Mouse (Mus musculus) embryonic facial prominence, embryonic 13.5 days (tissue): ENCODE data around the gene Wdr93. TPM values are rescaled to one million over a fixed set of nuclear protein-coding genes. Genes with fewer than 3 reads are reported as not detected.
A peak's percentile ranks its signal among the peaks of the same experiment; 100 is the strongest.

Experiments
- ATAC-seq: fragments of 200-750 bp; cut with Nextera tagmentation; 2 replicates; pipeline ENCODE4 v1.8.0; 2017; ENCODE audit warnings: low read depth; ENCODE audit not compliant: insufficient number of reproducible peaks, insufficient read depth, low FRiP score, low TSS enrichment
- H3K27ac ChIP-seq: fragments of 300-500 bp; sonication (generic); 2 replicates; pipeline ENCODE4 v1.5.1; 2015; ENCODE audit warnings: moderate library complexity, mild to moderate bottlenecking, inconsistent platforms
- H3K27me3 ChIP-seq: fragments of 300-500 bp; sonication (generic); 2 replicates; pipeline ENCODE4 v1.6.1; 2015; ENCODE audit warnings: mild to moderate bottlenecking, inconsistent platforms
- H3K36me3 ChIP-seq: fragments of 300-500 bp; sonication (generic); 2 replicates; pipeline ENCODE4 v1.6.1; 2015; ENCODE audit warnings: mild to moderate bottlenecking, inconsistent platforms
- H3K4me1 ChIP-seq: fragments of 300-500 bp; sonication (generic); 2 replicates; pipeline ENCODE4 v1.6.1; 2015; ENCODE audit warnings: inconsistent platforms
- H3K4me2 ChIP-seq: fragments of 300-500 bp; sonication (generic); 2 replicates; pipeline ENCODE4 v1.6.1; 2015; ENCODE audit warnings: moderate library complexity, mild to moderate bottlenecking, inconsistent platforms
- H3K4me3 ChIP-seq: fragments of 300-500 bp; sonication (generic); 2 replicates; pipeline ENCODE4 v1.5.1; 2015; ENCODE audit warnings: mild to moderate bottlenecking, inconsistent platforms
- H3K9ac ChIP-seq: fragments of 300-500 bp; sonication (generic); 2 replicates; pipeline ENCODE4 v1.6.1; 2015; ENCODE audit warnings: mild to moderate bottlenecking, inconsistent platforms
- H3K9me3 ChIP-seq: fragments of 300-500 bp; sonication (generic); 2 replicates; pipeline ENCODE4 v1.6.1; 2016; ENCODE audit warnings: inconsistent platforms
- WGBS: fragments of 180-500 bp; shearing (Covaris S2); methylation state at CpG from one replicate; pipeline ENCODE4 v1.1.7; 2015; ENCODE audit warnings: mixed read lengths; 5-methylcytosine and 5-hydroxymethylcytosine counted together
- polyA plus RNA-seq: library from polyadenylated mRNA; unstranded; fragments of >200 nt; fragmentation: Nextera tagmentation; extraction: Ambion mirVana; gene quantifications from 2 replicates; pipeline ENCODE4 v1.2.1, GENCODE M21; 2015

Gene Wdr93
- polyA plus RNA-seq, 1 experiment from 2014 or later, result 0.20 TPM

- 46% methylated on average over 2 of the region's 2 CpGs for WGBS
- Histone ChIP-seq H3K27me3 (no peaks in the 10 kb centered on the region), H3K9ac (no peak overlapping the region), H3K4me3 (no peak overlapping the region), H3K36me3 (no peaks in the 10 kb centered on the region), H3K4me1 (no peaks in the 10 kb centered on the region), H3K27ac (no peak overlapping the region), H3K4me2 (no peak overlapping the region), H3K9me3 (no peaks in the 10 kb centered on the region)
- no peak for ATAC-seq
These were observed 13.4 kb downstream of the Wdr93 start for GRCm38 (mm10) chr7:79756334-79756733.

DNA sequence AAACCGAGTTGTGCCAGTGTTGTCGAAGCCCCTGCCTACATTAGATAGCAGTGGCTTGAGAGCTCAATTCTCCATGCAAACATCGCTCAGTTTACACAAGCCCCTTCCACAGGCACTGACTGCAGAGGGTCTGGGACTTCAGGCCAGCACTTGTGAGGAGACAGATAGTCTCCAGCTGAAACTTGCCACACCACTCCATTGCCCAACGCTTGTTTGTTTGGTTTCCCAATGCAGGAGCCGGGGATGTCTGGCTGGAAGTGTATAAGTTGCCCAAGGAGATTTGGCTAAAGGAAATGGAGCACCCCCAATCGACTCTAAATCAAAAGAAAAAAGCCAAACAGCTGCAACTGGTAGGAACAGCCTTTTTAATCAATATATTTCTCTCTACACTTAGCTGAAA lies 15.2 kb downstream of the Wdr93 start:
- no peak overlapping the region for H3K9ac ChIP-seq
- no peak for ATAC-seq
- H3K9me3 ChIP-seq, result no peaks in the 10 kb centered on the region
- no peak overlapping the region for H3K4me3 ChIP-seq
- WGBS, result 74% methylated on average over 6 of the region's 6 CpGs
- H3K36me3 ChIP-seq, result no peaks in the 10 kb centered on the region
- H3K4me1 ChIP-seq, result no peaks in the 10 kb centered on the region
- H3K27ac ChIP-seq, result no peak overlapping the region
- no peaks in the 10 kb centered on the region for H3K27me3 ChIP-seq
- H3K4me2 ChIP-seq, result no peak overlapping the region

- H3K27me3 ChIP-seq, result no peaks in the 10 kb centered on the region
- H3K9me3 ChIP-seq, result no peaks in the 10 kb centered on the region
- H3K9ac ChIP-seq, result no peak overlapping the region
- H3K36me3 ChIP-seq, result no peaks in the 10 kb centered on the region
- no peaks in the 10 kb centered on the region for H3K4me1 ChIP-seq
- no peak for ATAC-seq
- no peak overlapping the region for H3K27ac ChIP-seq
- no peak overlapping the region for H3K4me2 ChIP-seq
- no peak overlapping the region for H3K4me3 ChIP-seq
These were observed 16.8 kb downstream of the Wdr93 start for GRCm38 (mm10) chr7:79759766-79760165.

DNA sequence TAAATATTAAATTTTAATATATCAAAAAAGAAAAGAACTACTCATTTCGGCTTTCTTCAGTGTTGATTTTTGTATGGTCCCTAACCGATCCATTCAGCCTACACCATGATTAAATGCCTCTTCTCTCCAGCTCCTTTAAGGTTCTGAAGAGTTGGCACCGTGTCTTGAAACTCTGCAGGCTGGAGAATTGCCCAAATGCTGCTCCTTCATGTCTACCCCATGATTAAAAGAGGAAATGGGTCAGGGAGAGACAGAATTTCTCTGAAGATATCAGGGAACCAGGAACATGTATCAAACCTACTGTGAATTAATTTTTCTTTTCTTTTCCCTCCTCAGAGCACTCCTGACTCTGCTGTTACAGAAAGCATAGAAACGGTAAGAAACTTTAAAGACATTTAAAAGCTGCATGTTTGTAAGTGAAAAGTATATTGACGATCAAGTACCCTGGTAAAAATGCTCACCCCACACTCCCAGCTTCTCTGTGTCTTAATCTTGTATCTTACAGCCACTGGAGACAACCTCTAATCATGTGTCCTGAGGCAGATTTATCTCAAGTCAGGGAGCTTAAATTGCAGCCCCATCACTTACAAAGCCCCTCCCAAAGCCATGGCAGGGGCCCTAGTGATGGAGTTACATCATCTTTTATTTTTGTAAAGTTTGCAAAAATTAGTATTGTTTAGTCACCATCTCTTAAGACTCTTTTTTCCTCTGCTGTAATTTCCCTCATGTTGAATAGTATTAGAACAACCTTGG lies 18.3 kb downstream of the Wdr93 start:
- H3K4me2 ChIP-seq, result no peak overlapping the region
- H3K27me3 ChIP-seq, result no peaks in the 10 kb centered on the region
- H3K9ac ChIP-seq, result no peak overlapping the region
- 74% methylated on average over 5 of the region's 5 CpGs for WGBS
- no peak overlapping the region for H3K4me3 ChIP-seq
- H3K36me3 ChIP-seq, result no peaks in the 10 kb centered on the region
- no peaks in the 10 kb centered on the region for H3K4me1 ChIP-seq
- no peaks in the 10 kb centered on the region for H3K9me3 ChIP-seq
- H3K27ac ChIP-seq, result no peak overlapping the region
- ATAC-seq, result no peak

DNA sequence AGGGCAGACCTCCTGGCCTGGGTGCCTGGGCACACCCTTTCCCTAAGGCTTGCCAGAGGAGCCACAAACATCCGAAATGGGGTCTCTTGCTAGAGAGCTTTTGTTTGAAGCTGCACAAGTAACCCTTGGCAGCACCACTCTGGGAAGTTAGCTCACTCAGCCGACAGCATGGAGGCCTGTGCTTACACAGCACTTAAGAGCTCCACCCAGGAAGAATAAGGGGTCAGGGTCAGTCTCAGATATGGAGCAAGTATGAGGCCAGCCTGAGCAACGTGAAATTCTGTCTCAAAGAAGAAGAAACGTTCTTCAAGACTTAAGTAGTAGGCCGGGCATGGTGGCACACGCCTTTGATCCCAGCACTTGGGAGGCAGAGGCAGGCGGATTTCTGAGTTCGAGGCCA lies 19.1 kb downstream of the Wdr93 start:
- Histone ChIP-seq H3K27ac (no peak overlapping the region), H3K4me3 (no peak overlapping the region), H3K4me2 (no peak overlapping the region), H3K36me3 (no peaks in the 10 kb centered on the region), H3K9ac (no peak overlapping the region), H3K27me3 (no peaks in the 10 kb centered on the region), H3K9me3 (no peaks in the 10 kb centered on the region), H3K4me1 (no peaks in the 10 kb centered on the region)
- no peak for ATAC-seq
- WGBS, result 81% methylated on average over 8 of the region's 8 CpGs

- Histone ChIP-seq H3K4me2 (no peak overlapping the region), H3K36me3 (no peaks in the 10 kb centered on the region), H3K4me3 (no peak overlapping the region), H3K27ac (no peak overlapping the region), H3K9ac (no peak overlapping the region), H3K9me3 (no peaks in the 10 kb centered on the region), H3K4me1 (no peaks in the 10 kb centered on the region), H3K27me3 (no peaks in the 10 kb centered on the region)
- WGBS, result 45% methylated on average over 1 of the region's 1 CpGs
- no peak for ATAC-seq
These were observed 23.0 kb downstream of the Wdr93 start for GRCm38 (mm10) chr7:79765991-79766390.

GRCm38 (mm10) chr7:79769664-79770063 lies 26.7 kb downstream of the Wdr93 start:
- no peaks in the 10 kb centered on the region for H3K36me3 ChIP-seq
- no peak overlapping the region for H3K4me3 ChIP-seq
- H3K27ac ChIP-seq, result no peak overlapping the region
- H3K9me3 ChIP-seq, result no peaks in the 10 kb centered on the region
- ATAC-seq, result no peak
- H3K4me2 ChIP-seq, result no peak overlapping the region
- WGBS, result 81% methylated on average over 3 of the region's 3 CpGs
- no peaks in the 10 kb centered on the region; the same call in 1 of the 2 replicates for H3K27me3 ChIP-seq
- no peaks in the 10 kb centered on the region for H3K4me1 ChIP-seq
- no peak overlapping the region for H3K9ac ChIP-seq

DNA sequence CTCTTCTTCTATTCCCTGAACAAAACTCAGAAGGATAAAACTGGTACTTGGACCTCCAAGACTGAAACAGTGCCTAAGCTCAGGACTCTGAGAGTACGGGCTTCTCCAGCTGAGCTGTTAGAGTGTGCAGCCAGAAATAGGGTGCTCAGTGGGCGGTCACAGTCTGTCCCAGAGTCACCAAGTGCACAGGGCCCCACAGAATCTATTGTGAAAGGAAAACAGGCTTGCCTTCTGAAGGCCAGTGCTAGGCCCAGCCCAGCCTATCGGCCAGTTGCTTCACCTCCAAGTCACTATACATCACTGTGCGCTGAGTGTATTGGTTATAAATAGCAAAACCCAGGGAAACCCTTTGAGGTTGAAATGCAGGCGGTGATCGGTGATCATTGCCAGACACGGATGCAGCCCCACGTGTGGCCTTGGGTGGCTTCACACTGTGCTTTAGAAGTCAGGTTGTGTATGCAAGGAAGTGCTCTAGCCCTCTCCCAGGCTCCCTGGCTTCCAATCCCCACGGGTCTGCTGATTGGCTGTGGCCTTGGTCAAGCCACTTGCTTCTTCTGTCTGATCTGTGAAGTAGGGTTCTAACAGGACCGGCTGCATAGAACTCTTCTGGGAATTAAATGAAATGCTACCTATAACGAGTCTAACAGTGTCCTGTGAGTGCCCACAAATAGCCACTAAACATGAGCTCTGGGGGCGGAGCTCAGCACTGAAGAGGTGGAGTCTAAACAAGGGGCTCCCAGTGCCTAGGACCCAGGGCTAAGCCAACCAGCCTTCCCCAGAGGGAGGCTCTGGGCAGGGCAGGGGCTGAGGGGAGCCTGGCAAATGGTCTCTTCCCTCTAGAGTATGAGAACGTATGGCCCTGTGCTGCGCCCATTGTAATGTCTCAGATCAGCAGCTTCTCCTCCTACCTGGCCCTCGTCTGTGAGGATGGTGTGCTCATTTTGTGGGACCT lies 28.9 kb downstream of the Wdr93 start:
- no peak for ATAC-seq
- 47% methylated on average over 15 of the region's 15 CpGs for WGBS

GRCm38 (mm10) chr7:79780647-79781626 lies 38.0 kb downstream of the Wdr93 start:
- peaks cover 8% of the 10 kb centered on the region; the same call in 1 of the 2 replicates for H3K27me3 ChIP-seq
- H3K4me3 ChIP-seq, result peak overlapping the region; percentile 27
- H3K4me1 ChIP-seq, result peaks cover 4% of the 10 kb centered on the region; the same call in 1 of the 2 replicates
- H3K9me3 ChIP-seq, result no peaks in the 10 kb centered on the region
- no peak overlapping the region for H3K27ac ChIP-seq
- peak overlapping the region; percentile 56 for H3K4me2 ChIP-seq
- H3K9ac ChIP-seq, result peak overlapping the region; percentile 62; the same call in 1 of the 2 replicates
- no peaks in the 10 kb centered on the region for H3K36me3 ChIP-seq
- ATAC-seq, result peak; percentile 35; the same call in 1 of the 2 replicates
- 28% methylated on average over 16 of the region's 16 CpGs for WGBS

More for the DNA sequence above, 28.9 kb downstream of the Wdr93 start:
- Histone ChIP-seq H3K9me3 (no peaks in the 10 kb centered on the region), H3K36me3 (no peaks in the 10 kb centered on the region), H3K4me1 (no peaks in the 10 kb centered on the region), H3K4me2 (no peak overlapping the region), H3K27ac (no peak overlapping the region), H3K9ac (no peak overlapping the region), H3K27me3 (peaks cover 3% of the 10 kb centered on the region; the same call in 1 of the 2 replicates), H3K4me3 (no peak overlapping the region)

GRCm38 (mm10) chr7:79781826-79782515 lies 39.0 kb downstream of the Wdr93 start:
- WGBS, result 72% methylated on average over 11 of the region's 11 CpGs
- Histone ChIP-seq H3K27ac (no peak overlapping the region), H3K36me3 (no peaks in the 10 kb centered on the region), H3K27me3 (peaks cover 4% of the 10 kb centered on the region; the same call in 1 of the 2 replicates), H3K4me2 (no peak overlapping the region), H3K4me1 (peaks cover 4% of the 10 kb centered on the region; the same call in 1 of the 2 replicates), H3K4me3 (no peak overlapping the region), H3K9ac (no peak overlapping the region), H3K9me3 (no peaks in the 10 kb centered on the region)
- no peak for ATAC-seq
